ENCODE assay signal across 17 mouse cellular contexts in the genomic region with DNA sequence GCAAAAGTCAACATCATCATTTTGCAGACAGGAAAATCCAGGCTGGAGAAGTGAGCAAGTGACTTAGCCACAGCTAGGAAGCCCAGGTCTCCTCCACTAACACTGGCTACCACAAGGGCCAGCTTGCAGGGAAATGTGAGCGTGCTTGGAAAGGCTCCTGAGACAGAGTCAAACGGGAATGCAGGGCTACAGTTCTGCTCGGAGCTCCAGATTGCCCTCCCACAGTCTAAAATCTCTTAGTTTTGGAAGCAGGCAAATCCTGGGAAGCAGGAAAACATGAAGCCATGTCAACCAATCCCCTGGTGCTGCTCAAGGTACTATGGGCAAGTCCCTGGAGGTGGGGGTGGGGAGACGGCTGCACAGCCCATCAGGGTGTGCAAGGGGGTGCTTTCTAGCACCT.
"Had no signal": no experiment of that assay in that cellular context is flagged by ENCODE, and none has a peak within 500 bp of the region (broad histone marks: within the 10 kb centered on the region; RNA-seq: fewer than 3 reads in every experiment).

No protein-coding gene starts in this region.

- H3K27ac ChIP-seq: intestine, embryonic 15.5 days; liver, embryonic 13.5 days; macrophage; midbrain, embryonic 12.5 days; midbrain, embryonic 15.5 days; neural tube, embryonic 12.5 days; neural tube, embryonic 15.5 days had no signal

- H3K4me3 ChIP-seq: intestine, embryonic 15.5 days; liver, embryonic 13.5 days; midbrain, embryonic 12.5 days; midbrain, embryonic 15.5 days; neural tube, embryonic 12.5 days; neural tube, embryonic 15.5 days had no signal

- DNase-seq: kidney, adult 11 months; kidney, adult 9 months; kidney, postnatal 14 days; kidney, postnatal 4 days; liver, embryonic 13.5 days; lung, adult 2 months; lung, postnatal 14 days; right cerebral cortex, adult 18-20 months; right cerebral cortex, postnatal 14 days; right cerebral cortex, postnatal 4 days; thymus, postnatal 25 days had no signal
